Mouse (Mus musculus): ENCODE measurements around the gene Ttyh2.
A peak's percentile ranks its signal among the peaks of the same experiment; 100 is the strongest.

Ttyh2 gene

DNA sequence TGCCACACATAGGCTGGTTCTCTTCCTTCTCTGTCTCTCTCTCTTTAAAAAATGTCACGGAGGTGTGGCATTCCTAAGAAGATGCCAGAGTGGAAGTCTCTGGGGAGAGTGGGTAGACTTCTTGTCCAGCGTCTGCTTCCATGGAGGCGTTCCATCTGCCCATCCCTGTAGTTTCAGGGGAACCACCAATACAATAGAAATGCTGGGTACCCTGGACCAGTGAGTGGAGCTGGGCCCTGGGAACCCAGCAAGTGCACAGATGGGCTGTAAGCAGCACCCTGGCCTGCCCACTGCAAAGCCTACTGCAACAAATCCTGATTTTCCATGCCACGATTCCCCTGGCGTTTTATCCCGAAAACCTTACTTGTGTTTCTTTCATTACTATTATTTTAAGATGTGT is 39.3 kb downstream of the Ttyh2 start:
- no peak for DNase-seq

- no peak for DNase-seq
Measured at GRCm38 (mm10) chr11:114715531-114715930, 40.3 kb downstream of the Ttyh2 start.

DNA sequence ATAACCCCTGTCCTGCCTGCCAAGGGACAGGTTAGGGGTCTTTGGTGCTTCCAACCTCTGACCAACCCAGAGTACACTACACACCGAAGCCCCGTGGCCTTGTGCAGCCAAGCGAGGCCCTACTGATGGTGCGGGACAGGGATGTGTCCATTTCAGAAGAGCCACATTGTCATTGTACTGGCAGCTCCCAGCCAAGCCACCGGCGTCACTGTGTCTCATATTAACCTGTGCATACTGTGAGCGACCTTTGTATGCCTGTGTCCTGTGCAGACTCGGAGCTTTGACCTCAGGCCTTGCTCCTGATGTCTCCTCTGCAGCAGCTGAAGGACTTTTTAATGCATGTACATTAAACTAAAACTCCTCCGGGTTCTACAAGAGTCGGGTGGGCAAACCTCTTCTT is 45.3 kb downstream of the Ttyh2 start:
- no peak for DNase-seq

DNA sequence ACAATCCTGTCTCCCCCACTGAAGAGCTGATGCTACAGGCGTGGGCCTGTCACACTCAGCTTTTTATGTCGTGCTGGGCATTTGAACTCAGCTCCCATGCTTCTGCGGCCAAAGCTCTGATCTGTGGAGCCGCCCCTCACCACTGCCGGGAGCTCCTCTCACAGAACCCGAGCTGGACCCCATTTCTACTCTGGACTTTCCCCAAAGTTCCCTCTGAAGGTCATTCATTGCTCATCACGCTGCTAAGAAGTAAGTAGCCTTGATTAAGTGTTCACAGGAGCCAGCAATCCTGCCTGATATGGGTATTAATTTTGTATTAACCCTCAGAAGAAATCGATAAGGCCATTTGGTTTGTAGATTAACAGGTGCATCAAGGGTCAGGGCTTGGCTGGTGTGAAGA is 47.2 kb downstream of the Ttyh2 start:
- no peak for DNase-seq

DNA sequence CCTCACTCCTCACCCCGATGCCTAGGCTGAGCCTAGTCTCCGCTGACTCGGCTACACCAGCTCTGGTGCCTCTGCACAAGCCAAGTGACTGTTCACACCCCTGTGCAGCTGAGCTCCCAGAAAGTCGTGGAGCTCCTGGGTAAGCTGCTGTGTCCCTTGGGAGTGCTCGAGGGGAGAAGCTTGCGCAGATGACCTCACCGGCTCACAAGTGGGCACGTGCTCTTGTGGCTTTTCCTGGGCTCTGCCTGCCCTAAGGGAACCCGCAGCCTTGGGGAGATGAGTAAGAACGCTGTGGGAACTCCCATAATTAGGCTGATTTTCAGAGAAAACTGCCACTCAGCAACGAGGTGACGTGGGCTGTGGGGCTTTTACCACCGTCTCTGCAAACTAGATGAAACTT is 47.8 kb downstream of the Ttyh2 start:
- no peak for DNase-seq

DNA sequence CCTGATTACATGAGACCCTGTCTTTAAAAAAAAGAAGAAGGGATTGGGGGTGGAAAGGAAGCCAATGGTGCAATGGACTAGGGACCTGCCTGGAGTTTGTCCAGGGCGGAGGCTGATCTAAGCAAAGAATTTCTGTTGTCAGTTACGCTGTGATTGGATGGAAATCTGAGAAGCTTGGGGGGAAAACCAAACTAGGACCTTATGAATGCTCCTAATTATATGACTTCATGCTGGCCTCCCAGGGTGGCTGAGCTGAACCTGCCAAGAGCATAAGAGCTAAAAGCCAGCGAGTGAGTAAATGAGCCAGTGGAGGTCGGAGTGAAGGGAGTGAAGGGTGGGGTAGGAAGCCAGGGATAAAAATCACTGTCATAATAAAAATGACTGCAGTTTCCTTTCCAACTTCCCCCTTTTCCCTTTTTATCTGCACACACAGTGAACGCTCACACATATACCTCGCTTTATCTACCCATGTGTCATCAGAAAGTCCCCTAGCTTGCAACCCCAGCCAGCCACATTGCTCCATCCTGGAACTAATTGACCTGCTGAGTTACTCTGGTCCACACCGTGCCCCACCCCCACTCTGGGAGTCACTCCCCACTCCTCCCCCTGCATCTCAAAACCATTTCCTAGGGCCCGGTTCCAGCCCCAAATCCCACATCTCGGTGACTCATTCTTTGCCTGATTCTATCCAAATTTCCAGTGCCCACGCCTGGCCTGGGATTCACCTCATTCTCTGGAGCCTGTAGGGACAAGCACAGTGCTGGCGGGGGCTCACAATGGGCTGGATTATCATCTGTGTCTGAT is 49.8 kb downstream of the Ttyh2 start:
- peak; percentile 23 for DNase-seq

DNA sequence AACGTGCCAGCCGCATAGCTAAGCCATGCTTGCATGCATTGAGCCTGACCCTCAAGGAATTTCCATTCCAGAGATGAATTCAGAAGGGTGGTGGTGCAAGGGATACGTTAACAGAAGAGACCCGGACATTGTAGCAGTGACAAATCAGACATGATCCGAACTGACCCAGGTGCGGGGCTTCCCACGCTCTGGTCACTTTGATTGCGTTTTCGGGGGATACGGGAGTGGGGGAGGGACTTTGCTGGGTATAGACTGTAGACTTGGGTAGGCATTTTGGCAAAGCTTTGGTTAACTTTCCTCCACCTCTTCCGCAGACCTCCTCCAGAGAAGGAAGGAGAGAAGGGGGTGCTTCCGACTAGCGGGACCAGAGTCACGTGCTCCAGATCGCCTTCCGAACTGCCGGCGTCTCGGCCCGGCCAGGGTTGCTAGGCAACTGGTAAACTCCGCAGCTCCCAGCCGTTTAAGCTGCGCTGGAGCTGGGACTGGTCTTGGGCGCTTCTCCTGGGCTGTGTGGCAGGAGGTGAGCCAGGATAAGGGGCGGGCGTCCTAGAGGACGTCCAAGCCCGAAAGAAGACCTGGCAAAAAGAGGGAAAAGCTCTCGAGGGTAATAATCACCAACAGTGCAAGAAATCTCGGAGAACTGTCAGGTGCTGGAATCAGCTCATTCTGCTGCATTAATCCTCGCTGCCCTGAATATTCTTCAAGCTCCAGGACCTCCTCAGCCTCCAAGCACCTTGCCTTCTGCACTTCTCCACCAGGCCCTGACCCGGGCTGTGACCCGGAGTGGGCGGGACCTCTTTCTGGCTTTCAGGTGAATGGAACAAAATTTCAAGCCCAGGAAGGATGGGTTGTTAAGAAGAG is 52.0 kb downstream of the Ttyh2 start, which contains the start of gene Dnaic2:
TSS of gene Dnaic2 (plus strand) at position 444 of the 861 bp plus-strand sequence.
- peak; percentile 45 for DNase-seq

DNA sequence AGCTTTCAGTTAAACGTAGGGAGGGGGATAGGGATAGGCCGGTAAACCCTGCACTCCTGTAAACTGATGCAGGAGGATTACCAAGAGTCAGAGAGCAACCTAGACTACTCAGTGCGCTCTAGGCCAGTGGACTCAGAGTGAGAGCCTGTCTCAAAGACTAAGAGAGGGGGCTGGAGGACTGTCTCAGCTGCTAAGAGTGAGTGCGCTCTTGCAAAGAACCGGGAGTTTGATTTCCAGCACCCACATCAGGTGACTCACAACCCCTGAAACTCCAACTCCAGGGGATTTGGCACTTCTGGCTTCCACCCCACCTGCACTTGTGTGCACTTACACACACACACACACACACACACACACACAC is 52.6 kb downstream of the Ttyh2 start:
- DNase-seq = no peak

GRCm38 (mm10) chr11:114728333-114728732 is 53.1 kb downstream of the Ttyh2 start:
- no peak for DNase-seq

GRCm38 (mm10) chr11:114729832-114730363 is 54.7 kb downstream of the Ttyh2 start:
- DNase-seq = no peak

- no peak for DNase-seq
Measured at GRCm38 (mm10) chr11:114731711-114732110, 56.5 kb downstream of the Ttyh2 start.

DNA sequence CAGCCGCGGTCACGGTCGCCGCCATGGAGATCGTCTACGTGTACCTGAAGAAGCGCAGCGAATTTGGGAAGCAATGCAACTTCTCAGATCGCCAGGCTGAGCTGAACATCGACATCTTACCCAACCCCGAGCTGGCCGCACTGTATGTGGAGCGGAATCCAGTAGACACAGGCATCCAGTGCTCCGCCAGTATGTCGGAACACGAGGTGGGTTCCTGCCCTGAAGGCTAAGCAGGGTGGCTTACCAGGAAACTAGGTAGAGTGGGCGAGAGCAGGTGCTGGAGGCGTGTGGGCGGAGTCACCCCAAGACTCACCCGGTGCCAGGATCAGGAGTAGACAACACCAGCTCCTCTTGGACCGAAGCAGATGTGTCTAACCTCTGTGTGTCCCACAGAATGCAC is 57.7 kb downstream of the Ttyh2 start:
- DNase-seq = no peak

- DNase-seq = no peak
Measured at GRCm38 (mm10) chr11:114736111-114736510, 60.9 kb downstream of the Ttyh2 start.

- DNase-seq = peak; percentile 37
Measured at GRCm38 (mm10) chr11:114736913-114737624, 61.8 kb downstream of the Ttyh2 start.

DNA sequence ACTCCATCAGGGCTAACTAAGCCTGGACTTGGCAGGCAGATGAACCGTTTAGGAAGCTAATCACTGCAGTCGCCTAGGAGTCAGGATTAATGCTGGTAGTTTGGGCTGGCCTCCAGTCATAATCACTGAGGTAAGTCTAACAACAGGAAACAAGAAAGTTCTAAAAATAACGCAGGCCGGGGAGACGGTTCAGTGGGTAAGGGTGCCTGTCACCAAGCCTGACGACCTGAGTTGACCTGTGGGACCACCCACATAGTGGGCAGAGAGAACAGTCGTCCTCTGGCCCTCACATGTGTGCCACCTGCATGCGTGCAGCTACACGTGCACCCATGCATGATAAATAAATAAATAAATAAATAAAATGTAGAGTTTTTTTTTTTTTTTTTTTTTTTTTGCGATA is 65.4 kb downstream of the Ttyh2 start:
- DNase-seq = no peak

DNA sequence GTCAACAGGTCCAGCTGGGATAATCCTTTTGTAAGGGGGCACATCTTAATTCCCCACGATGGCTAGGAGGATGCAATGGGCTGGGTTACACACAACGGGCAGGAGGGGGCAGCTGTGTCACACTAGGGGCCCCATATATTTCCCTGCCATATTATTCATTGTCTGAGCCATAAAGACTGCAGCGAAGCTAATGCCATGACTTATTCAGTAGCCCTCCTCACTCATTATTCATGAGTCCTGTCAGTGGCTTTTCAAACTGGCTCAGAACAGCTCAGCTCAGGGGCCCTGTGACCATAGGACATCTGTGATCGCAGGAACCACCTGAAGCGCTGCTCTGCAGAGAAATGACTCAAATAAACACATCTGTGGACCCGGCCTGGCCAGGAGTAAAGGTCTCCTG is 66.2 kb downstream of the Ttyh2 start:
- no peak for DNase-seq

- peak; percentile 84 for DNase-seq
Measured at GRCm38 (mm10) chr11:114745134-114745533, 69.9 kb downstream of the Ttyh2 start.

DNA sequence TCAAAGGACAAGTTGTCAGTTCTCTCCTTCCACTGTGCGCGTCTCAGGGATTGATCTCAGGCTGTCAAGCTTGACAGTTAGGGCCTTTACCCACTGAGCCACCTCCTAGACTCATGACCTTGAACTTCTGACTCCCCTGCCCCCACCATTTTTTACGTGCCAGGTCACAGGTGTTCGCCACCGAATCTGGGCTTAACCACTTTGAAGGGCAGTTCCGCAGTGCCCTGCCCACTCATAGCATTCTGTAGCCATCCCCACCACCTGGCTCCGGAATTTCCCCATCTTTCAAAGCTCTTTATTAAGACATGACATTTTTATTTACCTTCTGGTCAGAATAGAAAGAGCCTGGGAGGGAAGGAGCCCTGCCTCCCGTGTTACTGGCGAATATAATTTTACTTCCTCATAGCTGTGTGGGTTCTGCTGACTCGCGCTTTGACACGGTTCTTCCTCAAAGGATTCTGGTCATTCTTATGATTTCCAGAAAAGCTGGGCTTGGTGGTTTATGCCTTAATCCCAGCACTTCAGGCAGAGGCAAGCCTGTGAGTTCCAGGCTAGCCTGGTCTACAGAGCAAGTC is 72.4 kb downstream of the Ttyh2 start:
- DNase-seq = no peak

GRCm38 (mm10) chr11:114764820-114765818 is 89.9 kb downstream of the Ttyh2 start, which contains the start of gene Kif19a:
TSS of gene Kif19a (plus strand) at chr11:114765388.
- peak; percentile 74 for DNase-seq

DNA sequence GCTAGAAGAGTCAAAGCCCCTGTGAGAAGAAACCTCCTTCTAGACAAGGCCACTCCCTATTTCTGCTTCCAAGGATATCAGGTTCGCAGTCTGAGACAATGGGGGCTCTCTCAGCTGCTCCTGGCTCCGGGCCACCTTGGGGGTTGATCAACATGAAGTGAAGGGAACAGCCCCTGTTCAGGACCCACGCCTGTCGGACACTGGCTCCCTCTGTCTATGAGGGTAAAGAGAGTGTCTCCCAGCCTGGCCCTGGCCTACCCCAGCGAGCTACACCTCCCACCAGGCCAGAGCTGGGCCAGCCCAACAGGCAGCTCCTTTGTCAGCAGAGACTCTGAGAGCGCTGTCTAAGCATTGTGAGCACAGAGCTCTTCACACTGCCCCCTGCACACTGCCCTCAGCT is 94.7 kb downstream of the Ttyh2 start:
- DNase-seq = no peak
